Mouse (Mus musculus) stomach, embryonic 15.5 days (tissue): Measurements from ENCODE around the gene Cblc. TPM values are rescaled to one million over a fixed set of nuclear protein-coding genes. Genes with fewer than 3 reads are reported as not detected.

Source experiments
- ATAC-seq: fragments of 200-750 bp; cut with Nextera tagmentation; 2 replicates; pipeline ENCODE4 v1.8.0; 2017; ENCODE audit warnings: low read depth, moderate number of reproducible peaks, moderate TSS enrichment; ENCODE audit not compliant: insufficient read depth, low FRiP score
- H3K27ac ChIP-seq: fragments of 300-500 bp; sonication (generic); 2 replicates; pipeline ENCODE4 v1.5.1; 2015; ENCODE audit warnings: mild to moderate bottlenecking, inconsistent platforms
- H3K27me3 ChIP-seq: fragments of 300-500 bp; sonication (generic); replicated peaks from 2 replicates; pipeline ENCODE4 v1.6.1; 2015; ENCODE audit warnings: inconsistent platforms
- H3K36me3 ChIP-seq: fragments of 300-500 bp; sonication (generic); 2 replicates; pipeline ENCODE4 v1.6.1; 2015; ENCODE audit warnings: inconsistent platforms
- H3K4me1 ChIP-seq: fragments of 300-500 bp; sonication (generic); 2 replicates; pipeline ENCODE4 v1.6.1; 2015; ENCODE audit warnings: inconsistent platforms
- H3K4me2 ChIP-seq: fragments of 300-500 bp; sonication (generic); 2 replicates; pipeline ENCODE4 v1.6.1; 2015; ENCODE audit warnings: mild to moderate bottlenecking, inconsistent platforms
- H3K4me3 ChIP-seq: fragments of 300-500 bp; sonication (generic); replicated peaks from 2 replicates; pipeline ENCODE4 v1.5.1; 2015; ENCODE audit warnings: inconsistent platforms
- H3K9ac ChIP-seq: fragments of 300-500 bp; sonication (generic); 2 replicates; pipeline ENCODE4 v1.6.1; 2015; ENCODE audit warnings: inconsistent platforms
- H3K9me3 ChIP-seq: fragments of 300-500 bp; sonication (generic); 2 replicates; pipeline ENCODE4 v1.6.1; 2016; ENCODE audit warnings: inconsistent platforms
- WGBS: fragments of 180-500 bp; shearing (Covaris S2); methylation state at CpG from one replicate; pipeline ENCODE4 v1.1.7; 2015; 5-methylcytosine and 5-hydroxymethylcytosine counted together
- polyA plus RNA-seq: library from polyadenylated mRNA; unstranded; fragments of >200 nt; fragmentation: Nextera tagmentation; extraction: Ambion mirVana; gene quantifications from 2 replicates; pipeline ENCODE4 v1.2.1, GENCODE M21; 2015

The Cblc gene
- polyA plus RNA-seq, 1 experiment from 2014 or later: 24.6 TPM

DNA sequence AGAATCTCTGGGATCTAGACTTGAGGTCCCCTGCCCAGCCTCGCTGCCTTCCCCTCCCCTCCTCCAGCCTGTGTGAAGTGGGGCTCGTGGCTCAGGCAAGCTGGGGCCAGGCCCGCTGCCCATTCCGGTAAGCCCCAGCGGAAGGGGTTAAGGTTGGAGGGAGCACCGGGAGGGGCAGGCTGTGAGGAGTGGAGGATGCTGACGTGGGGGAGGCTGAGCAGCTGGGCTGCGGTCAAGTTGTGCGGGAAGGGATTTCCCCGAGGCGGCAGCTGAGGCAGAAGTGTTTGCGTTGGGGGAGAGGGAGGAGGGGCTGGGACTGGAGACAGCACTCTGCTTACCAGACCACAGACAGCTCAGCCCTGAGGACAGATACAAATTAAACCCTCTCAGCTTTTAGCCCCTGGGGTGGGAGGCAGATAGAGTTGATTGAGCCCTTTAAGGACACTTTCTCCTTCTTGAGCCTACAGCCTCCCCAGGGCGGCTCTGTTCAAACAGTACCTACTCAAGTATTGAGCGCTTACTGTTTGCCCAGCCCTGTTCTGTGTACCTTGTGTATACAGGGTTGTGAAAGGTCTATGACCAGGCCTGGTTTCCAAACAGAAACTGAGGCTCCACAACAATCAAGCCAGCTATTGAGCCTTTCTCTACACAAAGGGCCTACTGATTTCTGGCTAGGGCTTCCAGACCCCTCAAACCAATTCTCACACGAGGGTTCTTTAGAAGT, 20.9 kb upstream of the Cblc start:
- Histone ChIP-seq H3K27ac (peak overlapping the region; percentile 90), H3K9ac (no peak overlapping the region; the same call in 1 of the 2 replicates), H3K4me3 (peak overlapping the region; percentile 43), H3K9me3 (no peaks in the 10 kb centered on the region), H3K4me2 (peak overlapping the region; percentile 75), H3K4me1 (peaks cover 44% of the 10 kb centered on the region), H3K36me3 (no peaks in the 10 kb centered on the region), H3K27me3 (no peaks in the 10 kb centered on the region)
- peak; percentile 76 for ATAC-seq
- WGBS: 4% methylated on average over 15 of the region's 15 CpGs

DNA sequence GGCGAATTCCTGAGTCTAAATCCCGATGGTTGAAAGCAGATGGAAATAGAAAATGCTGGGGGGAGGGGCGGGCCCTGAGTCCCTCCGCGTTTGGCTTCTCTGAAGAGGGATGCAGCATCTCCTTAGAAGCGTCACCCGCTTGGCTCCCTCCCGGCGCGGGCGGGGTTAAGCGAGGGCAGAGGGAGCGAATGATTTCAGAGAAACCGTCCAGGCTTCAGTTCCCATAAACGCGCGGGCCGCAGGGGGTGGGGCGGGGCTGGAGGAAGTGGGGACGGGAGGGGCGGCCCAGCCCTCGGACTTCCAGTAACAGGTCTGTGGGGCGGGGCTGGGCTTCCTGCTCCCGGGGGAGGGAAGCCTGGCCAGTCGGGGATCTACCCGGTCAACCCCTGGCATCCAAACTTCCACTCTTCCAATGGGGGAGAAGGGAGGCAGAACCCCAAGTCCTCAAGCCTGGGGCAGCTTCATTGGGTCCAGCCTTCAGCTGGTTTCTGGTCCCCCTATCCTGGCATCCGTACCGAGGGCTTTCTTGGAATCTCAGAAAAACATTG, 19.7 kb upstream of the Cblc start:
- Histone ChIP-seq H3K4me3 (peak overlapping the region; percentile 43), H3K9ac (peak overlapping the region; percentile 16; the same call in 1 of the 2 replicates), H3K4me1 (peaks cover 36% of the 10 kb centered on the region), H3K9me3 (no peaks in the 10 kb centered on the region), H3K27ac (peak overlapping the region; percentile 90), H3K4me2 (peak overlapping the region; percentile 75), H3K36me3 (no peaks in the 10 kb centered on the region), H3K27me3 (peaks cover 6% of the 10 kb centered on the region; the same call in 1 of the 2 replicates)
- ATAC-seq: peak; percentile 67
- 2% methylated on average over 28 of the region's 28 CpGs for WGBS

GRCm38 (mm10) chr7:19815296-19816223, 19.0 kb upstream of the Cblc start:
- Histone ChIP-seq H3K4me3 (peak overlapping the region; percentile 43), H3K4me2 (peak overlapping the region; percentile 75), H3K27ac (peak overlapping the region; percentile 90), H3K9ac (0 out of 2 replicates have a peak overlapping the region, but pooled peaks have one; percentile 16), H3K9me3 (no peaks in the 10 kb centered on the region), H3K36me3 (no peaks in the 10 kb centered on the region), H3K4me1 (peaks cover 42% of the 10 kb centered on the region), H3K27me3 (peaks cover 13% of the 10 kb centered on the region; the same call in 1 of the 2 replicates)
- 35% methylated on average over 17 of the region's 17 CpGs for WGBS
- ATAC-seq: peak; percentile 6; the same call in 1 of the 2 replicates

GRCm38 (mm10) chr7:19813579-19814122, 17.0 kb upstream of the Cblc start:
- Histone ChIP-seq H3K36me3 (no peaks in the 10 kb centered on the region), H3K4me1 (peaks cover 37% of the 10 kb centered on the region), H3K9me3 (no peaks in the 10 kb centered on the region), H3K27ac (no peak overlapping the region), H3K4me3 (no peak overlapping the region), H3K27me3 (peaks cover 15% of the 10 kb centered on the region; the same call in 1 of the 2 replicates), H3K4me2 (no peak overlapping the region), H3K9ac (no peak overlapping the region)
- no peak for ATAC-seq
- WGBS: 72% methylated on average over 6 of the region's 6 CpGs

- no peak for ATAC-seq
- WGBS: 85% methylated on average over 4 of the region's 4 CpGs
- no peaks in the 10 kb centered on the region for H3K9me3 ChIP-seq
These were observed 16.6 kb upstream of the Cblc start for GRCm38 (mm10) chr7:19813161-19813560.

DNA sequence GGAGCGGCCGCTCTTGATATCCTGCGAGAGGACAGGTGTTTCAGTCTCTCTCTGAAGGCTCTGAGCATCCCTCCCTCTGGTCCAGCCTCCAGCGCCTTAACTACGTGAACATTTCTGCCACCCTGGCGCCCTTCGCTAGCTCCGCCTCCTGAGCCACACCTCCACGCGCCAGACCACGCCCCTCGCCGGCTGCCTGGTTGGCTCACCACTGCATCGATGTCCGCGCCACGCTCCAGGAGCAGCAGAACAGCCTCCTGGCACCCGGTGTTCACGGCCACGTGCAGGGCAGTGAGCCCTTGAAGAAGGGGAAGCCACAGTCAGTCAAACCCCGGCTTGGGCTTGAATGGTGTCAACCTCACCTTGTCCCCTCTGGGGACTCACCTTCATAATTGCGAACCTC, 14.5 kb upstream of the Cblc start:
- ATAC-seq: peak; percentile 23; the same call in 1 of the 2 replicates
- Histone ChIP-seq H3K27me3 (peaks cover 15% of the 10 kb centered on the region; the same call in 1 of the 2 replicates), H3K4me1 (peaks cover 14% of the 10 kb centered on the region), H3K4me3 (0 out of 2 replicates have a peak overlapping the region, but pooled peaks have one; percentile 4), H3K36me3 (no peaks in the 10 kb centered on the region), H3K27ac (no peak overlapping the region), H3K9ac (no peak overlapping the region), H3K4me2 (peak overlapping the region; percentile 39), H3K9me3 (no peaks in the 10 kb centered on the region)
- WGBS: 8% methylated on average over 22 of the region's 22 CpGs

More at GRCm38 (mm10) chr7:19813161-19813560, 16.6 kb upstream of the Cblc start:
- no peak overlapping the region for H3K4me3 ChIP-seq
- no peak overlapping the region for H3K9ac ChIP-seq
- no peaks in the 10 kb centered on the region for H3K36me3 ChIP-seq
- H3K4me1 ChIP-seq: peaks cover 34% of the 10 kb centered on the region
- H3K27me3 ChIP-seq: peaks cover 15% of the 10 kb centered on the region; the same call in 1 of the 2 replicates
- no peak overlapping the region for H3K4me2 ChIP-seq
- no peak overlapping the region for H3K27ac ChIP-seq

GRCm38 (mm10) chr7:19809369-19809768, 12.8 kb upstream of the Cblc start:
- no peak overlapping the region for H3K4me3 ChIP-seq
- no peak for ATAC-seq
- H3K4me2 ChIP-seq: peak overlapping the region; percentile 35; the same call in 1 of the 2 replicates

DNA sequence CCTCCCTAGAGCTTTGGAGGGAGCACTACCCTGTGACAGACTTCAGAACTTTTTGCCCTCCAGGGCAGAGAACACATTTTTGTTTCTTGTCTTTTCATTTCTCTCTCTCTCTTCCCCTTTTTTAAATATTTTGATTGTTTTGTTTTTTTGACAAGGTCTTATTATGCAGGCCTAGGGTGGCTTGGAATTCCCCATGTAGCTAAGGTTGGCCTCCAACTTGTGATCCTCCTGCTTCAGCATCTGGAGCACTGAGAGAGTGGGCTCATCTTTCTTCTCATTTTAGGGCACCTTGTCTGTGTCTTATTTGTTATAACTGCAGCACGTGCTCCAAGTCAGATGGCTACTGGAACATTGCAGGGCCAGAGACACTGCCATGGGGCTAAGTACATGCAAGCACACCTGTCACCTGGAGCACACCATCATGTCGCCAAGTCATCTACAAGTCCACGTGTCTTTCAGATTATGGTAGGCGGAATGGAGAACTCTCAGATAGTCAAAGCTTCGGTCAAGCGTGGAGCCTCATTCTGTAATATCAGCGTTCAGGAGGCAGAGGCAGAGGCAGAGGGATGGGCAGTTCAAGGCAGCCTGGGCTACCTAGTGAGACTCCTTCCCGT, 9.9 kb upstream of the Cblc start:
- H3K4me2 ChIP-seq: no peak overlapping the region
- no peak overlapping the region for H3K9ac ChIP-seq
- ATAC-seq: no peak
- H3K36me3 ChIP-seq: no peaks in the 10 kb centered on the region; the same call in 1 of the 2 replicates
- H3K4me3 ChIP-seq: no peak overlapping the region
- H3K27me3 ChIP-seq: peaks cover 11% of the 10 kb centered on the region; the same call in 1 of the 2 replicates
- WGBS: 82% methylated on average over 8 of the region's 8 CpGs
- H3K4me1 ChIP-seq: peaks cover 7% of the 10 kb centered on the region; the same call in 1 of the 2 replicates
- no peak overlapping the region for H3K27ac ChIP-seq
- no peaks in the 10 kb centered on the region for H3K9me3 ChIP-seq

More at GRCm38 (mm10) chr7:19809369-19809768, 12.8 kb upstream of the Cblc start:
- no peak overlapping the region for H3K9ac ChIP-seq
- peaks cover 15% of the 10 kb centered on the region; the same call in 1 of the 2 replicates for H3K27me3 ChIP-seq
- no peaks in the 10 kb centered on the region; the same call in 1 of the 2 replicates for H3K36me3 ChIP-seq
- no peak overlapping the region for H3K27ac ChIP-seq
- H3K9me3 ChIP-seq: no peaks in the 10 kb centered on the region
- 20% methylated on average over 27 of the region's 27 CpGs for WGBS
- H3K4me1 ChIP-seq: peaks cover 7% of the 10 kb centered on the region; the same call in 1 of the 2 replicates

- ATAC-seq: no peak
- WGBS: 22% methylated on average over 7 of the region's 7 CpGs
- no peak overlapping the region for H3K4me3 ChIP-seq
- no peak overlapping the region for H3K4me2 ChIP-seq
- no peaks in the 10 kb centered on the region; the same call in 1 of the 2 replicates for H3K36me3 ChIP-seq
- H3K9me3 ChIP-seq: no peaks in the 10 kb centered on the region
- H3K27me3 ChIP-seq: no peaks in the 10 kb centered on the region
- H3K4me1 ChIP-seq: no peaks in the 10 kb centered on the region
- no peak overlapping the region for H3K27ac ChIP-seq
- H3K9ac ChIP-seq: no peak overlapping the region
These were observed 6.4 kb upstream of the Cblc start for GRCm38 (mm10) chr7:19802995-19803394.

GRCm38 (mm10) chr7:19800764-19801163, 4.2 kb upstream of the Cblc start:
- Histone ChIP-seq H3K9ac (no peak overlapping the region), H3K9me3 (no peaks in the 10 kb centered on the region), H3K4me3 (no peak overlapping the region), H3K4me1 (0 out of 2 replicates have a peak, but pooled peaks cover 3% of the 10 kb centered on the region), H3K36me3 (no peaks in the 10 kb centered on the region; the same call in 1 of the 2 replicates), H3K4me2 (no peak overlapping the region), H3K27me3 (peaks cover 10% of the 10 kb centered on the region), H3K27ac (no peak overlapping the region)
- WGBS: 33% methylated on average over 2 of the region's 2 CpGs
- no peak for ATAC-seq
